Mouse (Mus musculus) hindbrain, embryonic 16.5 days (tissue): ENCODE results near the gene Tbx6. TPM values are rescaled to one million over a fixed set of nuclear protein-coding genes. Genes with fewer than 3 reads are reported as not detected.

Source experiments
- ATAC-seq: fragments of 200-750 bp; cut with Nextera tagmentation; 2 replicates; pipeline ENCODE4 v1.8.0; 2017; ENCODE audit warnings: moderate TSS enrichment, moderate library complexity
- H3K27ac ChIP-seq: fragments of 300-500 bp; sonication (generic); 2 replicates; pipeline ENCODE4 v1.5.1; 2014; ENCODE audit warnings: low read depth, mild to moderate bottlenecking, control low read depth, low read length, moderate library complexity
- H3K27me3 ChIP-seq: fragments of 300-500 bp; sonication (generic); replicated peaks from 2 replicates; pipeline ENCODE4 v1.6.1; 2014; ENCODE audit warnings: low read length; ENCODE audit not compliant: control insufficient read depth, insufficient read depth
- H3K36me3 ChIP-seq: fragments of 300-500 bp; sonication (generic); 2 replicates; pipeline ENCODE4 v1.6.1; 2014; ENCODE audit warnings: mild to moderate bottlenecking, low read length, moderate library complexity, mixed read lengths; ENCODE audit not compliant: control insufficient read depth, insufficient read depth
- H3K4me1 ChIP-seq: fragments of 300-500 bp; sonication (generic); 2 replicates; pipeline ENCODE4 v1.6.1; 2014; ENCODE audit warnings: low read depth, low read length; ENCODE audit not compliant: control insufficient read depth, insufficient read depth
- H3K4me2 ChIP-seq: fragments of 300-500 bp; sonication (generic); 2 replicates; pipeline ENCODE4 v1.6.1; 2014; ENCODE audit warnings: mild to moderate bottlenecking, low read length, control low read depth, moderate library complexity
- H3K4me3 ChIP-seq: fragments of 300-500 bp; sonication (generic); 2 replicates; pipeline ENCODE4 v1.5.1; 2014; ENCODE audit warnings: mild to moderate bottlenecking, low read length, control low read depth, moderate library complexity
- H3K9ac ChIP-seq: fragments of 300-500 bp; sonication (generic); 2 replicates; pipeline ENCODE4 v1.6.1; 2014; ENCODE audit warnings: low read depth, mild to moderate bottlenecking, control low read depth, low read length, moderate library complexity
- H3K9me3 ChIP-seq: fragments of 300-500 bp; sonication (generic); 2 replicates; pipeline ENCODE4 v1.6.1; 2014; ENCODE audit warnings: mild to moderate bottlenecking, low read length, moderate library complexity; ENCODE audit not compliant: control insufficient read depth
- WGBS: fragments of 180-500 bp; shearing (Covaris S2); extraction: QIAGEN DNeasy Blood & Tissue Kit; methylation state at CpG from one replicate; pipeline ENCODE4 v1.1.7; 2014; 5-methylcytosine and 5-hydroxymethylcytosine counted together
- polyA plus RNA-seq: library from polyadenylated mRNA; unstranded; fragments of >200 nt; fragmentation: Nextera tagmentation; extraction: Ambion mirVana; gene quantifications from 2 replicates; pipeline ENCODE4 v1.2.1, GENCODE M21; 2015

Tbx6 gene
- polyA plus RNA-seq, 1 experiment from 2014 or later, result 0.29 TPM

- peak; percentile 78 for ATAC-seq
- Histone ChIP-seq H3K27me3 (no peaks in the 10 kb centered on the region), H3K9me3 (no peaks in the 10 kb centered on the region), H3K4me1 (peaks cover 6% of the 10 kb centered on the region), H3K36me3 (peaks cover 2% of the 10 kb centered on the region; the same call in 1 of the 2 replicates), H3K27ac (peak overlapping the region; percentile 63; the same call in 1 of the 2 replicates), H3K9ac (peak overlapping the region; percentile 41; the same call in 1 of the 2 replicates), H3K4me3 (peak overlapping the region; percentile 28), H3K4me2 (peak overlapping the region; percentile 61)
- WGBS, result 1% methylated on average over 21 of the region's 21 CpGs
Observed at GRCm38 (mm10) chr7:126832036-126832598, 50.8 kb downstream of the Tbx6 start.

- ATAC-seq, result no peak
- H3K4me1 ChIP-seq, result peaks cover 6% of the 10 kb centered on the region
- H3K27ac ChIP-seq, result no peak overlapping the region
- no peak overlapping the region for H3K9ac ChIP-seq
- 90% methylated on average over 1 of the region's 1 CpGs for WGBS
- H3K4me3 ChIP-seq, result no peak overlapping the region
- peaks cover 2% of the 10 kb centered on the region; the same call in 1 of the 2 replicates for H3K36me3 ChIP-seq
- no peaks in the 10 kb centered on the region for H3K9me3 ChIP-seq
- no peak overlapping the region for H3K4me2 ChIP-seq
- H3K27me3 ChIP-seq, result no peaks in the 10 kb centered on the region
Observed at GRCm38 (mm10) chr7:126833294-126833693, 52.0 kb downstream of the Tbx6 start.

Other genes starting within 250 kb of the Tbx6 start
- 172 and 174 TPM in 2 replicates for gene Eif3c, start 215.1 kb upstream of the Tbx6 start, polyA plus RNA-seq
- 0.36 and 0.88 TPM in 2 replicates for gene Apobr, start 196.5 kb upstream of the Tbx6 start, polyA plus RNA-seq
- gene Cln3, start 195.7 kb upstream of the Tbx6 start, polyA plus RNA-seq, result 37.1 and 38.9 TPM in 2 replicates
- not detected in 2 replicates for gene Il27, start 186.5 kb upstream of the Tbx6 start, polyA plus RNA-seq
- 14.8 and 15.6 TPM in 2 replicates for gene Nupr1, start 150.6 kb upstream of the Tbx6 start, polyA plus RNA-seq
- 54.9 and 56.5 TPM in 2 replicates for gene Sgf29, start 132.2 kb upstream of the Tbx6 start, polyA plus RNA-seq
- 11.9 and 12.0 TPM in 2 replicates for gene Sult1a1, start 105.1 kb upstream of the Tbx6 start, polyA plus RNA-seq
- 130 and 133 TPM in 2 replicates for gene Bola2, start 86.1 kb upstream of the Tbx6 start, polyA plus RNA-seq
- 13.4 and 15.0 TPM in 2 replicates for gene Slx1b, start 85.7 kb upstream of the Tbx6 start, polyA plus RNA-seq
- 119 and 125 TPM in 2 replicates for gene Coro1a, start 73.7 kb upstream of the Tbx6 start, polyA plus RNA-seq
- gene Mapk3, start 21.9 kb upstream of the Tbx6 start, polyA plus RNA-seq, result 114 and 119 TPM in 2 replicates
- gene Gdpd3, start 15.1 kb upstream of the Tbx6 start, polyA plus RNA-seq, result 1.4 and 1.5 TPM in 2 replicates
- 187 and 200 TPM in 2 replicates for gene Ypel3, start 4.5 kb upstream of the Tbx6 start, polyA plus RNA-seq
- 157 and 165 TPM in 2 replicates for gene Ppp4c, start 11.0 kb downstream of the Tbx6 start, polyA plus RNA-seq
- 52.8 and 59.4 TPM in 2 replicates for gene Fam57b, start 16.2 kb downstream of the Tbx6 start, polyA plus RNA-seq
- 0.49 TPM in 1 of 2 replicates, not detected in the other for gene 4930451I11Rik, start 50.2 kb downstream of the Tbx6 start, polyA plus RNA-seq
- gene Doc2a, start 65.9 kb downstream of the Tbx6 start, polyA plus RNA-seq, result 31.1 and 34.0 TPM in 2 replicates
- gene Hirip3, start 80.5 kb downstream of the Tbx6 start, polyA plus RNA-seq, result 21.1 and 23.6 TPM in 2 replicates
- 88.3 and 100 TPM in 2 replicates for gene Ino80e, start 80.9 kb downstream of the Tbx6 start, polyA plus RNA-seq
- 52.8 and 60.3 TPM in 2 replicates for gene Taok2, start 103.2 kb downstream of the Tbx6 start, polyA plus RNA-seq
- 34.0 and 35.9 TPM in 2 replicates for gene Tmem219, start 141.4 kb downstream of the Tbx6 start, polyA plus RNA-seq
- gene Kctd13, start 147.4 kb downstream of the Tbx6 start, polyA plus RNA-seq, result 126 and 134 TPM in 2 replicates
- gene Asphd1, start 168.1 kb downstream of the Tbx6 start, polyA plus RNA-seq, result 9.4 and 11.5 TPM in 2 replicates
- gene Sez6l2, start 169.1 kb downstream of the Tbx6 start, polyA plus RNA-seq, result 54.9 and 56.7 TPM in 2 replicates
- 160 and 162 TPM in 2 replicates for gene Cdipt, start 194.4 kb downstream of the Tbx6 start, polyA plus RNA-seq
- gene Cdiptos, start 194.6 kb downstream of the Tbx6 start, polyA plus RNA-seq, result 1.2 and 1.6 TPM in 2 replicates
- gene Mvp, start 233.1 kb downstream of the Tbx6 start, polyA plus RNA-seq, result 3.9 and 4.8 TPM in 2 replicates
- gene Pagr1b, start 235.0 kb downstream of the Tbx6 start, polyA plus RNA-seq, result 0.31 TPM in 1 of 2 replicates, not detected in the other
- 26.9 and 55.8 TPM in 2 replicates for gene Pagr1a, start 235.9 kb downstream of the Tbx6 start, polyA plus RNA-seq
- 47.5 and 81.5 TPM in 2 replicates for gene Gm42742, start 239.6 kb downstream of the Tbx6 start, polyA plus RNA-seq
- 71.4 and 84.6 TPM in 2 replicates for gene Prrt2, start 239.7 kb downstream of the Tbx6 start, polyA plus RNA-seq
- gene Maz, start 245.6 kb downstream of the Tbx6 start, polyA plus RNA-seq, result 53.9 and 55.0 TPM in 2 replicates